Mouse (Mus musculus) neural tube, embryonic 11.5 days (tissue): ENCODE measurements around the gene Arhgdig. TPM values are rescaled to one million over a fixed set of nuclear protein-coding genes. Genes with fewer than 3 reads are reported as not detected.

Experiments used
- ATAC-seq: fragments of 200-750 bp; cut with Nextera tagmentation; 2 replicates; pipeline ENCODE4 v1.8.0; 2017; ENCODE audit warnings: moderate number of reproducible peaks, mild to moderate bottlenecking, moderate TSS enrichment, moderate library complexity; ENCODE audit not compliant: insufficient read depth, low FRiP score, low TSS enrichment
- DNase-seq: peaks from one replicate; pipeline ENCODE4 v3.0.0-alpha.2; 2015; ENCODE audit warnings: low spot score
- H3K27ac ChIP-seq: fragments of 300-500 bp; sonication (generic); 2 replicates; pipeline ENCODE4 v1.5.1; 2014; ENCODE audit warnings: low read depth, mild to moderate bottlenecking, low read length
- H3K27me3 ChIP-seq: fragments of 300-500 bp; sonication (generic); 2 replicates; pipeline ENCODE4 v1.6.1; 2014; ENCODE audit warnings: mild to moderate bottlenecking, low read length, mixed read lengths; ENCODE audit not compliant: control insufficient read depth, insufficient read depth
- H3K36me3 ChIP-seq: fragments of 300-500 bp; sonication (generic); 2 replicates; pipeline ENCODE4 v1.6.1; 2014; ENCODE audit warnings: mild to moderate bottlenecking, low read length, moderate library complexity, mixed read lengths; ENCODE audit not compliant: control insufficient read depth, insufficient read depth
- H3K4me1 ChIP-seq: fragments of 300-500 bp; sonication (generic); 2 replicates; pipeline ENCODE4 v1.6.1; 2014; ENCODE audit warnings: low read length, mixed read lengths; ENCODE audit not compliant: control insufficient read depth, insufficient read depth
- H3K4me2 ChIP-seq: fragments of 300-500 bp; sonication (generic); 2 replicates; pipeline ENCODE4 v1.6.1; 2014; ENCODE audit warnings: low read depth, mild to moderate bottlenecking, moderate library complexity
- H3K4me3 ChIP-seq: fragments of 300-500 bp; sonication (generic); 2 replicates; pipeline ENCODE4 v1.5.1; 2014; ENCODE audit warnings: low read depth, low read length
- H3K9ac ChIP-seq: fragments of 300-500 bp; sonication (generic); 2 replicates; pipeline ENCODE4 v1.6.1; 2014; ENCODE audit warnings: mild to moderate bottlenecking, low read length
- H3K9me3 ChIP-seq: fragments of 300-500 bp; sonication (generic); 2 replicates; pipeline ENCODE4 v1.6.1; 2016; ENCODE audit warnings: low read length; ENCODE audit not compliant: control insufficient read depth
- WGBS: fragments of 180-500 bp; shearing (Covaris S2); extraction: QIAGEN DNeasy Blood & Tissue Kit; methylation state at CpG from one replicate; pipeline ENCODE4 v1.1.7; 2014; 5-methylcytosine and 5-hydroxymethylcytosine counted together
- polyA plus RNA-seq: library from polyadenylated mRNA; unstranded; fragments of >200 nt; fragmentation: Nextera tagmentation; extraction: Ambion mirVana; gene quantifications from 2 replicates; pipeline ENCODE4 v1.2.1, GENCODE M21; 2014

Arhgdig gene
- polyA plus RNA-seq: 14.5 and 16.2 TPM in 2 replicates

DNA sequence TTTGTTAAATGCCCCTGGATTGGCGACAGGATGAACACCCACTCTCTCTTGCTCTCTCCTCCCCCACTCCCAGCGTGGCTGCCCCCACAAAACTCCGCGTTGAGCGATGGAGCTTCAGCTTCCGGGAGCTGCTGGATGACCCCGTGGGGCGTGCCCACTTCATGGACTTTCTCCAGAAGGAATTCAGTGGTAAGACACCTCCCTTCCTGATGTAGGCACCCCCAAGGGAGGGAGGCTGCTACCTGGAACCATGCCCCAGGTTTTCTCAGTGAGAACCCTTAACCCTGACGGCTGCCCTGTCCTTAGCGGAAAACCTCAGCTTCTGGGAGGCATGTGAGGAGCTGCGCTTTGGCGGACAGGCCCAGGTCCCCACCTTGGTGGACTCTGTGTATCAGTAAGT, at the start of gene Arhgdig:
Arhgdig (minus strand) TSS at position 101 of the 400 bp plus-strand sequence.
- no peak for DNase-seq
- H3K27me3 ChIP-seq: peaks cover 21% of the 10 kb centered on the region
- no peak within 1 kb of the TSS for H3K4me3 ChIP-seq
- H3K9me3 ChIP-seq: no peaks in the 10 kb centered on the region
- 89% methylated on average over 12 of the region's 12 CpGs for WGBS
- H3K4me2 ChIP-seq: no peak within 1 kb of the TSS
- H3K4me1 ChIP-seq: 0 out of 2 replicates have a peak, but pooled peaks cover 3% of the 10 kb centered on the region
- H3K27ac ChIP-seq: no peak within 1 kb of the TSS
- H3K36me3 ChIP-seq: no peaks in the 10 kb centered on the region
- ATAC-seq: no peak
- no peak within 1 kb of the TSS for H3K9ac ChIP-seq

DNA sequence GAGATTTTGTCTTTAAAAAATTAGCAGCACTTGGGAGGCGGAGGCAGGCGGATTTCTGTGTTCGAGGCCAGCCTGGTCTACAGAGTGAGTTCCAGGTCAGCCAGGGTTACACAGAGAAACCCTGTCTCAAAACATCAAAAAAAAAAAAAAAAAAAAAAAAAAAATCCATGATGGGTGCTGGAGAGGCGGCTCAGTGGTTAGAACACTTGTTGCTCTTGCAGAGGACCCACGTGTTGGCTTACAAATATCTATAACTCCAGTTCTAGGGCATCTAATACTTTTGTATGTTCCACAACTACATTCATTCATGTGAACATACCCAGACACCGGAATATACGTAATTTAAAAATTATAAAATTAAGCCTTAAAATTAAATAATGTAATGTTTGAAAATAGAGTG, 47.7 kb upstream of the Arhgdig start:
- no peak for ATAC-seq
- H3K36me3 ChIP-seq: peaks cover 4% of the 10 kb centered on the region

DNA sequence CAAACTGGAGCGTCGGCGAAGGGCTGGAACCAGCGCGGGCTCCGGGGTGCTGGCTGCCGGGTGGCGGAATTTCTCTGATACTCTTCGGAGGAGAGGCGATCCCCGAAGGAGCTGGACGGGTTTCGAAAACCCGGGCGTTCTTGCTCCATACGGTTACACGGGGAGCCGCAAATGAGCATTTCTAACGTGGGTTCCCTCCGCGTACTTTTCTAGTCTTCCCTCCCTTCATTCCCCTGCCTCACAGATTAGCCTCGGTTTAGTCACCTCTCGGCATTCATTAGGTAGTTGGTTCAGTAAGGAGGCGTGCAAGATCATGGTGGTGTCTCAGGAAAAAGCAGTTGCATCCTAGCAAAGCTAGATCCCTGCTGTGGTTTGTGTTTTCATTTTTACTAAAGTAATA, 45.8 kb upstream of the Arhgdig start:
- 0% methylated on average over 24 of the region's 24 CpGs for WGBS
- peak overlapping the region; percentile 84 for H3K4me2 ChIP-seq
- peaks cover 8% of the 10 kb centered on the region for H3K4me1 ChIP-seq
- H3K27ac ChIP-seq: peak overlapping the region; percentile 94
- no peak for ATAC-seq
- no peaks in the 10 kb centered on the region for H3K9me3 ChIP-seq
- no peaks in the 10 kb centered on the region for H3K36me3 ChIP-seq
- peak overlapping the region; percentile 77 for H3K4me3 ChIP-seq
- no peak for DNase-seq
- no peaks in the 10 kb centered on the region for H3K27me3 ChIP-seq
- H3K9ac ChIP-seq: peak overlapping the region; percentile 93

More for the DNA sequence above, 47.7 kb upstream of the Arhgdig start:
- Histone ChIP-seq H3K4me1 (peaks cover 8% of the 10 kb centered on the region), H3K9ac (no peak overlapping the region), H3K4me2 (no peak overlapping the region), H3K27ac (no peak overlapping the region), H3K9me3 (no peaks in the 10 kb centered on the region), H3K27me3 (no peaks in the 10 kb centered on the region), H3K4me3 (no peak overlapping the region)
- WGBS: 93% methylated on average over 7 of the region's 7 CpGs
- no peak for DNase-seq

DNA sequence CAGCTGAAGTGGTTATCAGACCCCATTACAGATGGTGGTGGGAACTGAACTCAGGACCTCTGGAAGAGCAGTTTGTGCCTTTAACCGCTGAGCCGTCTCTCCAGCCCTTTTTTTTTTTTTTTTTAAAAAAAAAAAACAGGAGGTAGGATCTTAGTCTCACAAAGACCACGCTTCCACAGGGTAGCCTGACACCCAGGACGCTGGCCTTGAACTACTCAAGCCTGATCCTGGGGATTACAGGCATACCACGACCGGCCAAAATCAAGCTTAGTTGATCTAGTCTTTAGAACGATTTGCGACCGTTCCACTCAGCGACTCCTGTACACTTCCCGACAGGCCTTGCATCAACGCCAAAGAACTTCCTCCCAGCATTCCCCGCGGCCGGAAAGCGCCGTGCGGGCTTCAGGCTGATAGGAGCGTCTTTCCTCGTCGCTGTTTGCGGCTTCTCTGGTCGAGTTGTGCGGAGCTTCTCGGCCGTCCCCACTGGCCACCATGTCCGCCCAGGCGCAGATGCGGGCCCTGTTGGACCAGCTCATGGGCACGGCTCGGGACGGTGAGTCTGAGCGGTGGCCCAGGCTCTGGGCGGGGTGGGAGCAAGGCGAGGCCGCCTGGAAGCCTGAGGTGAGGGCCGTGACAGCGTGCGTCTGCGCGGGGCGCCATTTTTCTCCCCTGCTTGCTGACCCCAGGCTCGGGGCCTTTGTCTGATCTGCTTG, 45.1 kb upstream of the Arhgdig start, which contains the start of gene Luc7l:
Luc7l (plus strand) TSS at position 358 of the 713 bp plus-strand sequence.
- H3K27me3 ChIP-seq: no peaks in the 10 kb centered on the region
- H3K4me2 ChIP-seq: peak within 1 kb of the TSS; percentile 84
- peaks cover 8% of the 10 kb centered on the region for H3K4me1 ChIP-seq
- peak within 1 kb of the TSS; percentile 94 for H3K27ac ChIP-seq
- no peaks in the 10 kb centered on the region for H3K36me3 ChIP-seq
- no peaks in the 10 kb centered on the region for H3K9me3 ChIP-seq
- H3K9ac ChIP-seq: peak within 1 kb of the TSS; percentile 93
- ATAC-seq (peak; percentile 86), DNase-seq (peak; percentile 94)
- peak within 1 kb of the TSS; percentile 77 for H3K4me3 ChIP-seq
- WGBS: under 1% methylated on average over 43 of the region's 43 CpGs

DNA sequence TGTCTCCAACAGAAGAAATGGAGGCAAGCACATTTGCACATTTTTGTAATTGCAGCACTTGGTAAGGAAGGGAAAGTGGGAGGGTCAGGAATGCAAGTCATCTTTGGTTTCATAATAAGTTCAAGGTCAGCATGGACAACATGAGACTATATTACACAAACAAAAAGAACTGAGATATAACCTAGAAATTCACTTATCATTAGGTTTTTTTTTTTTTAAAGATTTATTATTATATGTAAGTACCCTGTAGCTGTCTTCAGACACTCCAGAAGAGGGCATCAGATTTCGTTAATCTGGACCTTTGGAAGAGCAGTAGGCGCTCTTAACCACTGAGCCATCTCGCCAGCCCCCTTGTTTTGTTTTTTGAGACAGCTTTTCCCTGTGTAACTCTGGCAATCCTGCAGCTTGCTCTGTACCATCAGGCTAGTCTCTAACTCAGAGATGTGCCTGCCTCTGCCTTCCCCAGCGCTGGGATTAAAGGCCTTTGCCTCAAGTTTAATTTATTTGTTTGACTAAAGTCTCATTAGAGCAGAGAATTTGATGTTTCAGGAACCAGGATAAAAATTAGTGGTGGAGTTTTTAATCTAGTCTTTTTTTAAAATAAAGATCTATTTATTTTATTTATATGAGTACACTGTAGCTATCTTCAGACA, 44.4 kb upstream of the Arhgdig start:
- Histone ChIP-seq H3K36me3 (no peaks in the 10 kb centered on the region), H3K4me2 (peak overlapping the region; percentile 84), H3K27ac (peak overlapping the region; percentile 94), H3K9ac (no peak overlapping the region; the same call in 1 of the 2 replicates), H3K4me3 (peak overlapping the region; percentile 77; the same call in 1 of the 2 replicates), H3K4me1 (peaks cover 8% of the 10 kb centered on the region), H3K9me3 (no peaks in the 10 kb centered on the region), H3K27me3 (no peaks in the 10 kb centered on the region)
- ATAC-seq: no peak
- 57% methylated on average over 4 of the region's 4 CpGs for WGBS
- DNase-seq: no peak

DNA sequence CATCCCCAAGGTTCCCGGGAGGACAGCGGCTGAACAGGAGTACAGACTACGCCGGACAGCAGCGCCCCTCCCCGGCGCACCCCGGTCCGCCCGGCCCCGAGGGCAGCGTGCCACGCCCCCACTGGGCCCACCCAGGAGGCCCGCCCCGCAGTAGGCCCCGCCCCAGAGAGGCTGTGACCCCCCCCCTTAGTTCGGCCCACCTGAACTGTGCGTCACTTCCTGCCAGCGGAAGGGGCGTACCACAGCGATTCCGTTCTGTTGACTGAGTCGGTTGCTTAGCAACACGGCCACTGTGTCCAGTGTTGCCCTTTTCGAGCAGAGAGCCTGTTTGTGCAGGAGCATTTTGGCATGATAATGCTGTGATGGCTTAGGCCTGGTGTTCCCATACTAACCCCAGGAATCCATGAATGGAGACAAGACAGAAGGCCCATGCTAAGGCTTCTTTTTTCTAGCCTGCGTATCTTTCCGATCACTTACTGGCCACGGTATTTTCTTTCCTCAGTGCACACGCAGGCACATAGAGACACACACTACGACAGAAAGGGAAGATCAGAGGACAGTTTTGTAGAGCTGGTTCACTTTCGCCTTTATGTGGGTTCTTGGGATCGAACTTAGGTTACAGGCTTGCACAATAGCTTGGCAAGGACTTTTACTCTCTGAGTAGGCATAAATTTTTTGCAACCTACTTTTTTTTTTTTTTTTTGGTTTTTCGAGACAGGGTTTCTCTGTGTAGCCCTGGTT, 36.7 kb upstream of the Arhgdig start, which contains the start of gene Fam234a:
Fam234a (minus strand) TSS at position 142 of the 741 bp plus-strand sequence.
- no peaks in the 10 kb centered on the region for H3K27me3 ChIP-seq
- peak within 1 kb of the TSS; percentile 45 for H3K27ac ChIP-seq
- H3K36me3 ChIP-seq: no peaks in the 10 kb centered on the region
- H3K9ac ChIP-seq: peak within 1 kb of the TSS; percentile 70
- H3K4me1 ChIP-seq: no peaks in the 10 kb centered on the region
- H3K9me3 ChIP-seq: no peaks in the 10 kb centered on the region
- DNase-seq (peak; percentile 95), ATAC-seq (peak; percentile 96)
- 14% methylated on average over 18 of the region's 33 CpGs for WGBS
- H3K4me3 ChIP-seq: peak within 1 kb of the TSS; percentile 70
- H3K4me2 ChIP-seq: peak within 1 kb of the TSS; percentile 87

DNA sequence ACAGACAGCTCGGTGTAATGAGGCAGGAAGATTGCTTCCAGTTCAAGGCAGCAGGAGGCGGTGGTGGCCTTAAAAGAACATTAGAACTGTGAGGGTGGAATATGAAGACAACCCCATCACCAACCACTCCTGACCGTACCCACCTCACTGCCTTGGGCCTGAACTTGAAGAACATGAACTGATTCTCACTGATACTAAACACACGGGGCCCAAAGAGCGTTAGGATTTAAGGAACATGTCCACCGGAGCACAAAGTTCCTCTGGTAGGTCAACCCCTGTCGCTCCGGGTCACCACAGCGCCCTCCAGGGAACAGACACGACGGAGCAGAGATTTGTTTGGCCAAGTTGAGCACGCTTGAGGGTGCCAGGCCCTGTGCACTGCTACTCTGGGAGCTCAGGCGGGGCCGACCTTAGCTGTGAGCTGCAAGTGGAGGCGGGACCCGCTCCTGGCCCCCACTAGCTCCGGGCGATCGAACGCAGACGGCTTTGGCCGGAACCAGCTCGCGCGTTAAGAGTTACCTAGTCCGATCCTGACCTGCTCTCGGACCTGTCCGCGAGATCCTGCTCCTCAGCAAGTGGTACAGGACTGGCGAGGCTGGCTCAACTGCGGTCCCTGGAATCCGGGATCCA, 36.0 kb upstream of the Arhgdig start:
- ATAC-seq (peak; percentile 20; the same call in 1 of the 2 replicates), DNase-seq (no peak)
- Histone ChIP-seq H3K36me3 (no peaks in the 10 kb centered on the region), H3K9ac (peak overlapping the region; percentile 70), H3K4me2 (peak overlapping the region; percentile 87), H3K9me3 (no peaks in the 10 kb centered on the region), H3K27ac (peak overlapping the region; percentile 15; the same call in 1 of the 2 replicates), H3K4me3 (peak overlapping the region; percentile 70), H3K27me3 (no peaks in the 10 kb centered on the region), H3K4me1 (no peaks in the 10 kb centered on the region)
- under 1% methylated on average over 32 of the region's 32 CpGs for WGBS

DNA sequence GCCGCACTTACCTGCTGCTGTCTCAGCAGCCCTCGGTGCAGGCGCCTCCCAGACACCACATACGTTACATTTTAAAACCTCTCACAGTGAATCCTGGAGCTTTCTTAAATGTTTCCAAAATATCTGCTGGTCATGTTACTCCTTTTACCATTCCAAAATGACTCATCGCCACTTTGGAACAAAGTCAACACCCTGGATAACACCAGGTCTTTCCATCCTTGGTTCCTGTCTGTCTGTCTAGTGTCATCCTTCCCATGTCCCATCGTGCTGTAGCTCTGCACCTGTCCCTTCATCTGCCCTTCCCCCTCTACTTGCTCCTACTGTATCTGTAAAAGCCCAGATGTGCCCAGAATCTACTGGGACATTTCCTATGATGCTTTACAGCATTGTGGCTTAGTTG, 33.4 kb upstream of the Arhgdig start:
- ATAC-seq (no peak), DNase-seq (no peak)
- H3K9me3 ChIP-seq: no peaks in the 10 kb centered on the region
- 89% methylated on average over 6 of the region's 6 CpGs for WGBS
- no peak overlapping the region for H3K4me3 ChIP-seq
- no peak overlapping the region for H3K4me2 ChIP-seq
- H3K27ac ChIP-seq: no peak overlapping the region
- H3K27me3 ChIP-seq: no peaks in the 10 kb centered on the region
- no peak overlapping the region for H3K9ac ChIP-seq
- peaks cover 2% of the 10 kb centered on the region; the same call in 1 of the 2 replicates for H3K4me1 ChIP-seq
- H3K36me3 ChIP-seq: no peaks in the 10 kb centered on the region
